Mouse (Mus musculus): Measurements from ENCODE around the gene Lrrc4.

DNA sequence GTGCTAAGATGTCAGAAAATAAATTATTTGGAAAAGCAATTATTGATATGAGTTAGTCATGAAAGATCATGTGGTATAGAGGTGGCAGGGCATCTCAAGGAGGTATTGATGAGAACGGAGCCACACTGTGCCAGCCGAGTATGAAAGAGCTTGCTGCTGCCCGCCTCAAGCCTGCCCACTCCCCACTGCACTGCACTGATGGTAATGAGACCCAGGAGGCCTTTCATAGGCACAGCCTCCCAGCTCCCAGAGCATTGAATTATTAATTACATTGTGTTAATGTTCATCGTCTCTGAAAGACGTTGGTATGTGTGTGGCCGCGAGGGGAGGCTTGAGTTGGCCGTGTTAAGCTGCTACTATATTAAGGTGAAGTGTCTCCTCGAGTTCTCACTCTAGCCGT is 33.6 kb upstream of the Lrrc4 start:
- TF ChIP-seq CTCF (IDR thresholded peaks at IDR 0.05; ENCODE audit: low read depth, low read length) (no peak), EP300 (IDR thresholded peaks at IDR 0.05; ENCODE audit: insufficient read depth, low read depth, low read length) (no peak)

All from ES-Bruce4 (cell line).